Mouse (Mus musculus) spleen, adult 2 months (tissue): ENCODE measurements around the gene Tlr3.

ENCODE experiments used
- CTCF ChIP-seq: fragments of 200-500 bp; IDR thresholded peaks from 2 replicates; pipeline ENCODE4 v1.5.1; 2011; ENCODE audit warnings: mild to moderate bottlenecking, inconsistent platforms; ENCODE audit not compliant: insufficient read depth, insufficient read length, insufficient replicate concordance; ENCODE audit errors: extremely low read depth
- POLR2A ChIP-seq: fragments of 200-500 bp; IDR thresholded peaks from 2 replicates; pipeline ENCODE4 v1.6.1; 2011; ENCODE audit warnings: low read depth, low read length, inconsistent platforms

- no peak for TF ChIP-seq POLR2A
- no peak for TF ChIP-seq CTCF
Observed at GRCm38 (mm10) chr8:45420151-45420550, 9.3 kb upstream of the Tlr3 start.
